Mouse (Mus musculus) kidney, adult 2 months (tissue): ENCODE measurements at regions not wholly inside any gene's neighbourhood (a gene's known extent, or its start where the extent isn't known, plus 50 kb on each side); places are given as distances from the start of the nearest gene placed in this dataset.

Experiments used
- DNase-seq: peaks from one replicate; pipeline ENCODE4 v3.0.0; 2021
- H3K27ac ChIP-seq: fragments of 200-500 bp; 2 replicates; pipeline ENCODE4 v1.5.1; 2012; ENCODE audit warnings: low read depth, low read length, control low read depth, inconsistent platforms; ENCODE audit not compliant: insufficient read depth
- H3K27me3 ChIP-seq: fragments of 200-500 bp; replicated peaks from 2 replicates; pipeline ENCODE4 v1.6.1; 2012; ENCODE audit warnings: mild to moderate bottlenecking, moderate library complexity, low read length, inconsistent platforms; ENCODE audit not compliant: control insufficient read depth, insufficient read depth
- H3K36me3 ChIP-seq: fragments of 200-500 bp; 2 replicates; pipeline ENCODE4 v1.6.1; 2012; ENCODE audit warnings: mild to moderate bottlenecking, moderate library complexity, low read length, inconsistent platforms; ENCODE audit not compliant: control insufficient read depth, insufficient read depth
- H3K4me1 ChIP-seq: fragments of 200-500 bp; 2 replicates; pipeline ENCODE4 v1.6.1; 2011; ENCODE audit warnings: low read length; ENCODE audit not compliant: control insufficient read depth, insufficient read depth
- H3K4me3 ChIP-seq: fragments of 200-500 bp; 2 replicates; pipeline ENCODE4 v1.5.1; 2011; ENCODE audit warnings: mild to moderate bottlenecking, low read depth, low read length, control low read depth; ENCODE audit not compliant: insufficient read depth
- CTCF ChIP-seq: fragments of 200-500 bp; conservative IDR thresholded peaks from 2 replicates; pipeline ENCODE4 v1.5.1; 2011; ENCODE audit warnings: low read depth, mild to moderate bottlenecking, control low read depth, low read length, moderate library complexity, mixed read lengths; ENCODE audit not compliant: insufficient read depth, insufficient read length
- POLR2A ChIP-seq: fragments of 200-500 bp; IDR thresholded peaks from one replicate; pipeline ENCODE4 v1.6.1; 2011; ENCODE audit warnings: low read depth, low read length, control low read depth
- WGBS: fragments of 180-500 bp; shearing (Covaris S2); methylation state at CpG from one replicate; pipeline ENCODE4 v1.1.7; 2018; 5-methylcytosine and 5-hydroxymethylcytosine counted together

DNA sequence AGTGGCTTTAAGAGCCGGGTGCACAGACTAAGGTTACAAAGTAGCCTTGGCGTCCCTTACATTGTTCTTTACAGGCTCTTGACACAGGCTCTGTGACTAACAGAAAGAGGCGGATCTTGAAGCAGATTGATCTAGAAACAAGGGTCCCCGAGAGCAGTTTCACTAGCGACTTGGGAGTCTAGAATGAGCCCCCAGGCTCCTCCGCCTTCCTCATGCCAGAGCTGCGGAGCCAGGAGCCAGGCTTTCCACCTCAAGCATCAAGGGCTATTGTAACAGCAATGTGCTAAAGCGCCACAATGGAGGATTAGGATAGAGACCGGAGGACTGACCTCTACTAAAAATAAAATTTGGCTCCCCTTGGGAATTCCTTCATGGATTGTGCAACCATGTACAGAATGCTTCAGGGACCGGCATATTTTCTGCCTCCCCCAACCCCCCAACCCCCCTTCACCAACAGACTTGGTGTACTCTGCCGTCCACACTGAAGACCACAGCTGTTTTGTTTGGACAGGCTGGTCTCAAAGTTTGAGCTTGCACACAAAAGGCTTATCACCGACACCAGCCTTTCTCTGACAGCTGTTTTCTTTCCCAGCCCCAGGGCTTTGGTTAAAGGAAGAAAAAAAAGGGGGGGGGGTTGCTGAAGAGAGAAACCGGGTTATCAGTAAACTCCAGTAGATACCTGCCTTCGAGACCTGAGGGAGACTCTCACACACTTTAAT lies 60.2 kb upstream of the Gm10295 start:
- Histone ChIP-seq H3K36me3 (no peaks in the 10 kb centered on the region), H3K27ac (peak overlapping the region; percentile 90), H3K4me1 (no peaks in the 10 kb centered on the region; the same call in 1 of the 2 replicates), H3K4me3 (no peak overlapping the region), H3K27me3 (peaks cover 1% of the 10 kb centered on the region; the same call in 1 of the 2 replicates)
- WGBS = 15% methylated on average over 14 of the region's 14 CpGs
- peak; percentile 74 for DNase-seq
- TF ChIP-seq POLR2A (no peak), CTCF (no peak)

DNA sequence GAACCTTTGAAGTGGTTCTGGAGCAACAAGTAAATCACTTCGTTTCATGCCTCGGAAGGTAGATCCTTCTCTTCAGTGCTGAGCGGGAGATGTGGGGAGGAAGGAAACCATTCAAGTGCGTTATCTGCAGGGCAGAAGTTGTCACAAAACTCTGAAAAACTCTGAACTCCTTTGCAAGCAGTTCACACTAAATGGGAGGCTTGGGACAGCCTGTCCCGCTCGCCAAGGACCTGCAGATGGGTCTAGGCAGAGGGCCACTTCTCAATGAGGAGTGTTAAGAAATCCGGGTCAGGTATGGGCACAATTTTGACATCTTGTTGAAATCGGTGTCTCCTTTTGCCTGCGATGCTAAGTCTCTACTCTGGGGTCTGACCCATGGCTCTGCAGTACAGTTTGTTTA lies 58.6 kb upstream of the Gm10295 start:
- Histone ChIP-seq H3K4me1 (no peaks in the 10 kb centered on the region; the same call in 1 of the 2 replicates), H3K36me3 (no peaks in the 10 kb centered on the region), H3K4me3 (no peak overlapping the region), H3K27me3 (peaks cover 1% of the 10 kb centered on the region; the same call in 1 of the 2 replicates), H3K27ac (peak overlapping the region; percentile 95)
- peak; percentile 15 for DNase-seq
- WGBS = 65% methylated on average over 9 of the region's 9 CpGs
- no peak for TF ChIP-seq POLR2A
- TF ChIP-seq CTCF = no peak

DNA sequence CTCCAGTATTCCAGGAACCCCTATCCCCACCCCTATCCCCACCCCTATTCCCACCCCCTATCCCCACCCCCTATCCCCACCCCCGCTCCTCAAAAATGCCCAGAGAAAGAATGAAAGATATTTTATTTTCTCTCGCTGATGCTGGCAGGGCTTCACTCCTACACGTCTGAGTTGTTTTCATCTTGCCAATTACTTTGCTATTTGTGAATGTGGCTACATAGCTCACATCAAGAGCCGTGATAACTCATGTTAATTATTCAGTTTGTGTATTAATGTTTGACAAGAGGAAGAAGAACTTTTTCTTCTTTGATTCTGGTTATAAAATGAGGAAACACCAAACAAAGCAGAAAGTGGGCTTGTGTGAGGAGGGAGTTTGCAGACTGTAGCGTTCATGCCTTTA lies 57.8 kb upstream of the Gm10295 start:
- Histone ChIP-seq H3K27me3 (peaks cover 1% of the 10 kb centered on the region; the same call in 1 of the 2 replicates), H3K4me3 (no peak overlapping the region), H3K36me3 (no peaks in the 10 kb centered on the region), H3K4me1 (no peaks in the 10 kb centered on the region; the same call in 1 of the 2 replicates), H3K27ac (peak overlapping the region; percentile 95)
- DNase-seq = peak; percentile 43
- WGBS = 19% methylated on average over 5 of the region's 5 CpGs
- no peak for TF ChIP-seq POLR2A
- TF ChIP-seq CTCF = no peak

DNA sequence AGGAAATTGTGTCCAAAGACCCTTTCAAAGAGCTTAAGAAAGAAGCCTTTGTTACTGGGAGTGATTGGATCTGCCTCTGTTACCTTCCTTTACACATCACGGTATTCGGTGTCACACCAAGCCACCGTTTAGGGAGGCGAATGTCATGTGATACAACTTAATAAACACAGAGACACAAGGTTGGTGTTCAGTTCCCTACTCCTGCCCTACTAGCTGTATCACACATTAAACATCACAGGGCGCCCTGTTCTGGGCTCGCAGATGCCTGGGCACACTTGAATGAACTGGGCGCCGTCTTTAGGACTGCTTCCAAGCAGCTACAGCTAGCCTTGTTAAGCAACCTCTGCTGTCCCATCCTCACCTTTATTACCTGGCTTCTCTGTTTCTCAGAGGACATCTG lies 55.0 kb upstream of the Gm10295 start:
- no peak for DNase-seq
- no peaks in the 10 kb centered on the region for H3K4me1 ChIP-seq
- no peak overlapping the region for H3K4me3 ChIP-seq
- H3K27ac ChIP-seq = no peak overlapping the region
- no peaks in the 10 kb centered on the region for H3K36me3 ChIP-seq
- TF ChIP-seq CTCF (no peak), POLR2A (no peak)
- 53% methylated on average over 8 of the region's 8 CpGs for WGBS
- peaks cover 1% of the 10 kb centered on the region; the same call in 1 of the 2 replicates for H3K27me3 ChIP-seq
